ENCODE assay signal across 8 mouse cellular contexts in the genomic region with DNA sequence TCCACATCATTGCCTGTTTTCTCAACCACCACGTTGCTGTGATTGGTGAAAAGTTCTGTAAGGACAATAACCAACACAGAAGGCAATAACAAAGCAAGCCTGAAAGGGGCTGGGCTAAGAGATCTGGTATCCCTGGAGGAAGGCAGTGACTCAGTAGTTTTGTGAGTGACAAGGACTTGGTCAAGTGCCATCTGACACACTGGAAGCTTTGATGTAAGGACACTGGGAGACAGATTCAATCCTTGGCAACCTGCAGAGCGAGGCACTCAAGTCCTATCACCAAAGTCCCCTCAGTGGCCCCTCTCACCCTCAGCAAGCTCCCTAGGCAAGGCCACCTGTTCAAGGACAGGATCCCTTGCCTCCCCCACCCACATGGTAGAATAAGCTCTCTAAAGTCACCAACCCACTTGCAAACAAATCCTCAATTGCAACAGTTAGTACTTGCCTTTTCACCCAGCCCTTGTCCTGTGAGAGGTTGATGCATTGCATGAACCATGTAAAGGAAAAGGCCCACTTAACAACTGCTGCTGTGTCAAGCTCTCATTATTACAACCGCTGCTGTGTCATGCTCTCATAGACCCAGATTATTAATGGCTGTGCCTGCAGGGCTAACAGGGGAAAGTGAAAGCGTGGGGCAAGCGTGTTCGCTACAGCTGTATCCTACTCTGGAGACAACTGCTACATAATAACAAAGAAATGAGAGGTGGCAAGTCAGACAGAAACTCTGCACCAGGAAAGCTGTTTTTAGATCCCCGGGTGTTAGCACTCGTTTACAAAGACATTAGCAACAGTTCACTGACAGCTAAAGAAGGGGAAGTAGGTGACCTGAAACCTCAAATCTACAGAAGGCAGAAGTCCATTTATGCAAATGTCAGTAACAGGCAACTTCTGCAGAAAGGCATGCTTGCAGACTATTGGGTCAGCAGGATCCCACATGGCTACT. TPM values are rescaled to one million over a fixed set of nuclear protein-coding genes. Genes with fewer than 3 reads are reported as not detected.
DNase-seq lines count a peak whose midpoint lies in the region; ATAC-seq and TF ChIP-seq lines count a peak whose summit lies in the region.

No protein-coding gene starts in this region.

- TF ChIP-seq EP300 in heart, postnatal 0 days (IDR thresholded peaks at IDR 0.05; ENCODE audit: low read depth): no peak

- TF ChIP-seq CTCF in heart, postnatal 0 days (IDR thresholded peaks at IDR 0.05; ENCODE audit: low read depth): no peak

- peak; percentile 36; the same call in 1 of the 2 replicates for ATAC-seq in heart, postnatal 0 days (ENCODE audit: insufficient read depth, low read depth)
- ATAC-seq in limb, embryonic 11.5 days (ENCODE audit: insufficient number of reproducible peaks, low FRiP score, low TSS enrichment, low read depth): peak; percentile 59
- ATAC-seq in midbrain, embryonic 15.5 days (replicated peaks): no peak

- H3K27ac ChIP-seq in heart, postnatal 0 days (ENCODE audit: low read depth): peak overlapping the region; percentile 73
- H3K27ac ChIP-seq in limb, embryonic 11.5 days (replicated peaks; ENCODE audit: low read depth, low read length): no peak overlapping the region
- H3K27ac ChIP-seq in midbrain, embryonic 15.5 days: peak overlapping the region; percentile 20; the same call in 1 of the 2 replicates

- H3K4me1 ChIP-seq in heart, postnatal 0 days (ENCODE audit: control insufficient read depth, insufficient read depth): peaks cover 28% of the 10 kb centered on the region
- H3K4me1 ChIP-seq in limb, embryonic 11.5 days (ENCODE audit: control insufficient read depth, insufficient read depth, low read length): peaks cover 7% of the 10 kb centered on the region
- H3K4me1 ChIP-seq in midbrain, embryonic 15.5 days: peaks cover 20% of the 10 kb centered on the region

- H3K4me2 ChIP-seq in heart, postnatal 0 days (ENCODE audit: low read depth, low read length): peak overlapping the region; percentile 47
- 0 out of 2 replicates have a peak overlapping the region, but pooled peaks have one; percentile 2 for H3K4me2 ChIP-seq in limb, embryonic 11.5 days (ENCODE audit: low read depth, severe bottlenecking)
- no peak overlapping the region for H3K4me2 ChIP-seq in midbrain, embryonic 15.5 days

- peak; percentile 69 for DNase-seq in B cell, adult 2 months
- DNase-seq in adipocyte (ENCODE audit: low spot score): peak; percentile 76
- DNase-seq in heart, postnatal 0 days (ENCODE audit: low spot score): peak; percentile 28
- DNase-seq in limb, embryonic 11.5 days (ENCODE audit: low spot score): peak; percentile 58
- no peak for DNase-seq in urinary bladder, postnatal 14 days (ENCODE audit: low spot score)
- no peak for DNase-seq in cerebellum, postnatal 36 days
- DNase-seq in cerebellum, postnatal 4 days (ENCODE audit: low spot score in 2 of 2): no peak

- H3K27me3 ChIP-seq in heart, postnatal 0 days (ENCODE audit: control insufficient read depth, insufficient read depth, low read length): no peaks in the 10 kb centered on the region
- H3K27me3 ChIP-seq in limb, embryonic 11.5 days (ENCODE audit: control insufficient read depth, insufficient read depth, low read length): no peaks in the 10 kb centered on the region
- no peaks in the 10 kb centered on the region for H3K27me3 ChIP-seq in midbrain, embryonic 15.5 days (replicated peaks)

- 26% methylated on average over 8 of the region's 8 CpGs for WGBS in heart, postnatal 0 days
- WGBS in limb, embryonic 11.5 days: 38% methylated on average over 8 of the region's 8 CpGs
- 31% methylated on average over 8 of the region's 8 CpGs for WGBS in midbrain, embryonic 15.5 days

- peak overlapping the region; percentile 17; the same call in 1 of the 2 replicates for H3K9ac ChIP-seq in heart, postnatal 0 days (replicated peaks; ENCODE audit: low read depth, low read length)
- no peak overlapping the region for H3K9ac ChIP-seq in limb, embryonic 11.5 days (ENCODE audit: low read length)
- H3K9ac ChIP-seq in midbrain, embryonic 15.5 days: no peak overlapping the region

- no peaks in the 10 kb centered on the region for H3K9me3 ChIP-seq in heart, postnatal 0 days (replicated peaks; ENCODE audit: control insufficient read depth, low read length)
- H3K9me3 ChIP-seq in limb, embryonic 11.5 days (ENCODE audit: control insufficient read depth, low read length): no peaks in the 10 kb centered on the region
- H3K9me3 ChIP-seq in midbrain, embryonic 15.5 days: no peaks in the 10 kb centered on the region

- H3K4me3 ChIP-seq in heart, postnatal 0 days (ENCODE audit: low read depth, low read length): 0 out of 2 replicates have a peak overlapping the region, but pooled peaks have one; percentile 3
- no peak overlapping the region for H3K4me3 ChIP-seq in limb, embryonic 11.5 days (ENCODE audit: low read depth, low read length)
- H3K4me3 ChIP-seq in midbrain, embryonic 15.5 days: no peak overlapping the region

- no peaks in the 10 kb centered on the region for H3K36me3 ChIP-seq in heart, postnatal 0 days (replicated peaks; ENCODE audit: control insufficient read depth, insufficient read depth, low read length)
- H3K36me3 ChIP-seq in limb, embryonic 11.5 days (ENCODE audit: control insufficient read depth, insufficient read depth, low read length): no peaks in the 10 kb centered on the region
- H3K36me3 ChIP-seq in midbrain, embryonic 15.5 days (replicated peaks): no peaks in the 10 kb centered on the region

RNA-seq across cellular contexts. Expression of a gene that starts 18.1 kb away (rescaled TPM):
- total RNA-seq in heart, postnatal 0 days (2014; rRNA removed; ENCODE audit: low replicate concordance): 6.7 and 13.2 TPM in 2 replicates
- polyA plus RNA-seq in heart, postnatal 0 days (2015; fragmentation: Nextera tagmentation; extraction: Ambion mirVana): 3.7 and 4.0 TPM in 2 replicates
- polyA plus RNA-seq in limb, embryonic 11.5 days (2014; fragmentation: Nextera tagmentation; extraction: Ambion mirVana): 12.3 and 16.6 TPM in 2 replicates
- 3.4 and 3.9 TPM in 2 replicates for polyA plus RNA-seq in midbrain, embryonic 15.5 days (2015; fragmentation: Nextera tagmentation; extraction: Ambion mirVana)

Comparison
In these comparisons a context has a peak if more than half of its experiments do, and no peak if none do; other contexts are left out.
1. DNase-seq: peak in B cell, adult 2 months (2 of 2), adipocyte (single experiment), heart, postnatal 0 days (single experiment) and limb, embryonic 11.5 days (single experiment); none in urinary bladder, postnatal 14 days (single experiment), cerebellum, postnatal 36 days (0 of 2) and cerebellum, postnatal 4 days (0 of 2).